Mouse (Mus musculus): ENCODE measurements around the gene Wfdc5. TPM values are rescaled to one million over a fixed set of nuclear protein-coding genes. Genes with fewer than 3 reads are reported as not detected.

Wfdc5 gene
- total and polyA plus RNA-seq, 3 experiments, result not detected

GRCm38 (mm10) chr2:164180770-164181169 lies 1.8 kb downstream of the Wfdc5 start:
- Histone ChIP-seq H3K4me3 (replicated peaks in 1 of 3; ENCODE audit: low read depth in 2 of 3, low read length in 2 of 3, poor library complexity in 1 of 3) (no peak overlapping the region), H3K4me2 (ENCODE audit: insufficient read depth, low read depth, poor library complexity, severe bottlenecking) (no peak overlapping the region), H3K4me1 (ENCODE audit: control insufficient read depth in 1 of 2, insufficient read depth in 2 of 2) (peaks cover 6 to 23% of the 10 kb centered on the region in 2 experiments), H3K9ac (ENCODE audit: insufficient read depth, low read depth) (no peak overlapping the region), H3K79me2 (replicated peaks; ENCODE audit: control insufficient read depth, extremely low read depth, insufficient read depth, poor library complexity, severe bottlenecking) (no peaks in the 10 kb centered on the region), H3K27me3 (replicated peaks) (no peaks in the 10 kb centered on the region), H3K9me3 (replicated peaks; ENCODE audit: low read length) (no peaks in the 10 kb centered on the region), H3K36me3 (replicated peaks in 1 of 2; ENCODE audit: control insufficient read depth in 1 of 2, insufficient read depth in 1 of 2, low read length in 1 of 2) (peaks cover 0 to 2% of the 10 kb centered on the region in 2 experiments), H3K27ac (ENCODE audit: insufficient read depth, low read depth) (no peak overlapping the region)
- in situ Hi-C loops (cut with MboI; ENCODE audit: low pct_ligation_motif_present, low pct_unique_long_range_greater_than_20kb, low sequenced_read_pairs) (no loop called here), dilution Hi-C loops (cut with MboI; ENCODE audit: extremely low pct_ligation_motif_present, extremely low pct_unique_long_range_greater_than_20kb, low sequenced_read_pairs) (no loop called here)
- DNase-seq (ENCODE audit: extremely low read depth), result no peak
- TF ChIP-seq CHD1 (IDR thresholded peaks at IDR 0.05; ENCODE audit: low read depth, low read length) (no peak), NRF1 (IDR thresholded peaks at IDR 0.05; ENCODE audit: low read depth, low read length) (no peak), TCF12 (IDR thresholded peaks at IDR 0.05; ENCODE audit: low read depth, low read length) (no peak), ETS1 (conservative IDR thresholded peaks at IDR 0.05; ENCODE audit: low read depth, low read length) (no peak)

GRCm38 (mm10) chr2:164180124-164180523 lies 2.4 kb downstream of the Wfdc5 start:
- in situ Hi-C loops (cut with MboI; ENCODE audit: low pct_ligation_motif_present, low pct_unique_long_range_greater_than_20kb, low sequenced_read_pairs), result no loop called here
- Histone ChIP-seq H3K36me3 (replicated peaks in 1 of 2; ENCODE audit: control insufficient read depth in 1 of 2, insufficient read depth in 1 of 2, low read length in 1 of 2) (no peaks in the 10 kb centered on the region), H3K4me3 (replicated peaks in 1 of 3; ENCODE audit: low read depth in 2 of 3, low read length in 2 of 3, poor library complexity in 1 of 3) (no peak overlapping the region), H3K4me2 (ENCODE audit: insufficient read depth, low read depth, poor library complexity, severe bottlenecking) (no peak overlapping the region), H3K27ac (ENCODE audit: insufficient read depth, low read depth) (no peak overlapping the region), H3K4me1 (ENCODE audit: control insufficient read depth in 1 of 2, insufficient read depth in 2 of 2) (peaks cover 4 to 23% of the 10 kb centered on the region in 2 experiments; a peak in 2 of 4 replicates), H3K9me3 (replicated peaks; ENCODE audit: low read length) (no peaks in the 10 kb centered on the region), H3K79me2 (replicated peaks; ENCODE audit: control insufficient read depth, extremely low read depth, insufficient read depth, poor library complexity, severe bottlenecking) (no peaks in the 10 kb centered on the region), H3K9ac (ENCODE audit: insufficient read depth, low read depth) (no peak overlapping the region), H3K27me3 (replicated peaks) (no peaks in the 10 kb centered on the region)
- DNase-seq (ENCODE audit: extremely low read depth), result peak; percentile 64
- TF ChIP-seq MYC (IDR thresholded peaks at IDR 0.05; ENCODE audit: low read depth, low read length) (no peak), CTCF (conservative IDR thresholded peaks at IDR 0.05 in 1 of 2, IDR thresholded peaks at IDR 0.05 in 1 of 2; ENCODE audit: low read depth in 2 of 2, low read length in 2 of 2) (peak in 1 of 2 experiments; percentile 72; a peak in 2 of 4 replicates), ZKSCAN1 (IDR thresholded peaks at IDR 0.05; ENCODE audit: borderline replicate concordance, low read depth, low read length) (peak; percentile 99), ZNF384 (IDR thresholded peaks at IDR 0.05; ENCODE audit: low read depth, low read length) (no peak), NELFE (IDR thresholded peaks at IDR 0.05; ENCODE audit: low read depth, low read length) (no peak), SMC3 (IDR thresholded peaks at IDR 0.05; ENCODE audit: low read depth, low read length) (peak; percentile 70), MXI1 (IDR thresholded peaks at IDR 0.05; ENCODE audit: low read depth, low read length) (no peak), MAFK (IDR thresholded peaks at IDR 0.05; ENCODE audit: insufficient replicate concordance, low read length) (peak; percentile 52; the same call in 1 of the 2 replicates), EP300 (IDR thresholded peaks at IDR 0.05; ENCODE audit: low read length) (no peak), GABPA (IDR thresholded peaks at IDR 0.05; ENCODE audit: insufficient replicate concordance, low read depth, low read length) (no peak), RAD21 (IDR thresholded peaks at IDR 0.05; ENCODE audit: low read depth, low read length) (peak; percentile 42), CHD2 (IDR thresholded peaks at IDR 0.05; ENCODE audit: low read length) (0 out of 2 replicates have a peak, but pooled peaks have one; percentile 13), POLR2AphosphoS2 (IDR thresholded peaks at IDR 0.05; ENCODE audit: low read depth, low read length) (no peak), ELF1 (IDR thresholded peaks at IDR 0.05; ENCODE audit: low read depth, low read length) (peak; percentile 28; the same call in 1 of the 2 replicates)
- dilution Hi-C loops (cut with MboI; ENCODE audit: extremely low pct_ligation_motif_present, extremely low pct_unique_long_range_greater_than_20kb, low sequenced_read_pairs), result no loop called here

Measured in CH12.LX (cell line).